Mouse (Mus musculus): ENCODE measurements around the gene Gdpd5.

DNA sequence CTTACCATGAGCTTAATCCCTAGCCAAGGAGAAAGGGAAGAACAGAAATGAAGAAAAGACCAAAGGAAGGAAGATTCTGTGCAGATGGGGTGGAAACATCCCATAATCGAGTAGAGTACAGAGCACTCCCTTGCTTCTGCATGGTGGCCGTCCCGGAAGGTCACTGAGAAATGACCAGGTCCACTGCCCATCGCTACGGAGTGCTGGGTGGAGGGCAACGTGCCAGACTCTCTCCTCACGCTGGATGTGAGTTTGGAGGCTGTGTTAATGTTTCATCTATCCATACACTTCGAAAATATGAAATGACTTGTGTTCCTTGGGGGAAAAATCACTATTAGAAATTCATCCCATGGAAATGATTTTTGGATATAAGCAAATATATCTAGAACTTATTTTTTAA is 22.8 kb upstream of the Gdpd5 start:
- TF ChIP-seq CTCF (IDR thresholded peaks at IDR 0.05; ENCODE audit: extremely low read depth, insufficient read length, insufficient replicate concordance, low read depth, low read length) (no peak), POLR2A (IDR thresholded peaks at IDR 0.05; ENCODE audit: low read depth, low read length) (no peak)
